Mouse (Mus musculus) heart, adult 2 months (tissue): ENCODE measurements at regions not wholly inside any gene's neighbourhood (a gene's known extent, or its start where the extent isn't known, plus 50 kb on each side); places are given as distances from the start of the nearest gene placed in this dataset.

Experiments
- CTCF ChIP-seq: fragments of 200-600 bp; IDR thresholded peaks from 2 replicates; pipeline ENCODE4 v1.8.1; 2022; ENCODE audit warnings: antibody characterized with exemption, mild to moderate bottlenecking, moderate library complexity
- EP300 ChIP-seq: fragments of 200-500 bp; IDR thresholded peaks from 2 replicates; pipeline ENCODE4 v1.6.1; 2011; ENCODE audit warnings: low read depth, low read length, control low read depth; ENCODE audit not compliant: insufficient read depth
- POLR2A ChIP-seq: fragments of 200-500 bp; IDR thresholded peaks from 2 replicates; pipeline ENCODE4 v1.6.1; 2011; ENCODE audit warnings: mild to moderate bottlenecking, low read depth, low read length, control low read depth; ENCODE audit not compliant: insufficient read depth

- TF ChIP-seq POLR2A: no peak
- TF ChIP-seq CTCF: no peak
- TF ChIP-seq EP300: no peak
These were observed 171.8 kb downstream of the Fbxo8 start for GRCm38 (mm10) chr8:56722473-56723236.
